Mouse (Mus musculus): ENCODE results near the gene Psmb8. TPM values are rescaled to one million over a fixed set of nuclear protein-coding genes. Genes with fewer than 3 reads are reported as not detected.
A peak's percentile ranks its signal among the peaks of the same experiment; 100 is the strongest.

The Psmb8 gene
- total and polyA plus RNA-seq, 3 experiments, result 12.3 to 33.5 (median 18.9) TPM

DNA sequence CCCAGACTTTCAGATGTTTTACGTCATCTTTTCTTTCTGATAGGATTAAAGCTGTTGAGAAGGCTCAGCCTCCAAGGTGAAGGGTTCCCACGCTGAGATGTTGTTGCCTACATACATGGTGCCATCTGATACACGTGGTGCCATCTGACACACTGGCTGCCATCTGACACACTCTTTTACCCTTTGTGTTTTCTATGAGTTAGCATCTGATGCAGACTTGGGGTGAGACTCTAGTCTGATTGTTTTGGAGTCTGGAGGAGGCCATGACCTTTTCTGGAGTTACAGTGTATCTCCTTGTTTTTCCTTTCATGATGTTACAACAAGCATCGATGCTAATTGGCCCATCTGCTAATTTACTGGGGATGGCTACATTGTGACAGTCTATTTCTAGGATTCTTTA is 47.1 kb downstream of the Psmb8 start:
- no peak overlapping the region for H3K27ac ChIP-seq
- H3K9ac ChIP-seq (ENCODE audit: low read depth, low read length), result no peak overlapping the region
- WGBS, result 74% methylated on average over 4 of the region's 4 CpGs
- H3K27me3 ChIP-seq (ENCODE audit: control insufficient read depth, insufficient read depth, low read length), result no peaks in the 10 kb centered on the region
- intact Hi-C loops (cut with DNase I), result no loop called here
- no peak for DNase-seq
- no peak overlapping the region for H3K4me3 ChIP-seq
- H3K4me1 ChIP-seq (ENCODE audit: control insufficient read depth, insufficient read depth, low read length), result no peaks in the 10 kb centered on the region
- no peaks in the 10 kb centered on the region for H3K36me3 ChIP-seq (ENCODE audit: control insufficient read depth, insufficient read depth, low read length)
- TF ChIP-seq EP300 (IDR thresholded peaks at IDR 0.05; ENCODE audit: insufficient read depth, low read depth, low read length), result no peak
- no peak for TF ChIP-seq CTCF (IDR thresholded peaks at IDR 0.05)
- no peak for TF ChIP-seq POLR2A (IDR thresholded peaks at IDR 0.05; ENCODE audit: insufficient read depth, low read depth, low read length)
- H3K79me2 ChIP-seq (replicated peaks; ENCODE audit: control insufficient read depth, insufficient read depth, low read length), result no peaks in the 10 kb centered on the region

GRCm38 (mm10) chr17:34247047-34247446 is 49.5 kb downstream of the Psmb8 start:
- 88% methylated on average over 3 of the region's 3 CpGs for WGBS
- Histone ChIP-seq H3K36me3 (ENCODE audit: control insufficient read depth, insufficient read depth, low read length) (no peaks in the 10 kb centered on the region), H3K4me1 (ENCODE audit: control insufficient read depth, insufficient read depth, low read length) (no peaks in the 10 kb centered on the region), H3K9ac (ENCODE audit: low read depth, low read length) (no peak overlapping the region), H3K27me3 (ENCODE audit: control insufficient read depth, insufficient read depth, low read length) (no peaks in the 10 kb centered on the region), H3K4me3 (no peak overlapping the region), H3K27ac (no peak overlapping the region), H3K79me2 (replicated peaks; ENCODE audit: control insufficient read depth, insufficient read depth, low read length) (no peaks in the 10 kb centered on the region)
- DNase-seq, result no peak
- TF ChIP-seq CTCF (IDR thresholded peaks at IDR 0.05), result peak; percentile 34
- no peak for TF ChIP-seq EP300 (IDR thresholded peaks at IDR 0.05; ENCODE audit: insufficient read depth, low read depth, low read length)
- intact Hi-C loops (cut with DNase I), result no loop called here

DNA sequence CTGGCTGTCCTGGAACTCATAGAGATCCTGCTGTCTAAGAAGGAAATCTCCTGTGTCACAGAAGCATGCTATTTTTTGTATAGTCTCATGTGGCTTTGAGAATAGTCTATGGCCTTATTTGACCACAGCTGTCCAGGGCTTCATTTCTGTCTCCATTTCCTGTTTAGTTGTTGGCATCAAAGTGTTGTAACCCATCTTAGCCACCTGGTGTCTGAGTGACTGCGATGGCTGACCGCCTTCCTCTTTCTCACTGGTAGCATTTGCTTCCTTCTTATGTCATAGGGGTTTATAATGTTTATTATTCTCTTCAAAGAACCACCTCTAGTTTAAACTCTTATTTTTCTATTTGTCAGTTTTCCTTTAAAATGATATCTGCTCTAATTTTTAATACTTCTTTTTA is 51.2 kb downstream of the Psmb8 start:
- no peaks in the 10 kb centered on the region for H3K36me3 ChIP-seq (ENCODE audit: control insufficient read depth, insufficient read depth, low read length)
- no peaks in the 10 kb centered on the region for H3K4me1 ChIP-seq (ENCODE audit: control insufficient read depth, insufficient read depth, low read length)
- TF ChIP-seq CTCF (IDR thresholded peaks at IDR 0.05) (no peak), POLR2A (IDR thresholded peaks at IDR 0.05; ENCODE audit: insufficient read depth, low read depth, low read length) (no peak), EP300 (IDR thresholded peaks at IDR 0.05; ENCODE audit: insufficient read depth, low read depth, low read length) (no peak)
- no peak overlapping the region for H3K9ac ChIP-seq (ENCODE audit: low read depth, low read length)
- DNase-seq, result no peak
- intact Hi-C loops (cut with DNase I), result no loop called here
- no peaks in the 10 kb centered on the region for H3K27me3 ChIP-seq (ENCODE audit: control insufficient read depth, insufficient read depth, low read length)
- H3K27ac ChIP-seq, result no peak overlapping the region
- 57% methylated on average over 2 of the region's 2 CpGs for WGBS
- H3K4me3 ChIP-seq, result no peak overlapping the region
- no peaks in the 10 kb centered on the region for H3K79me2 ChIP-seq (replicated peaks; ENCODE audit: control insufficient read depth, insufficient read depth, low read length)

DNA sequence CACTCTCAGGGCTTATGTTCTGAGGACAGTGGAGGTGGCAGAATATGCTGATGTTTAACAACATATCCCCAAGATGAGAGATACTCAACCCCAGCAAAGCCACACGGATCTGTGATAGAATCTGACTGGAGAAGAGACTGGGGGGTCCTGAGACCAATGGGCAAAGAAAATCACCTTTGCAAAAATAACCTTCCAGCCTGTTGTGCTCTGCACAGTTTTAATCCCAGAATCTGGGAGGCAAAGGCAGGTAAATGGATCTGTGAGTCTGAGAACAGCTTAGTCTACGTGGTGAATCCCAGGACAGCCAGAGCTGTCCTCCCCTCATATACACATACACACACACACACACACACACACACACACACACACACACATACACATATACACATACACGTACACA is 51.8 kb downstream of the Psmb8 start:
- WGBS, result 47% methylated on average over 3 of the region's 3 CpGs
- intact Hi-C loops (cut with DNase I), result no loop called here
- DNase-seq, result no peak

DNA sequence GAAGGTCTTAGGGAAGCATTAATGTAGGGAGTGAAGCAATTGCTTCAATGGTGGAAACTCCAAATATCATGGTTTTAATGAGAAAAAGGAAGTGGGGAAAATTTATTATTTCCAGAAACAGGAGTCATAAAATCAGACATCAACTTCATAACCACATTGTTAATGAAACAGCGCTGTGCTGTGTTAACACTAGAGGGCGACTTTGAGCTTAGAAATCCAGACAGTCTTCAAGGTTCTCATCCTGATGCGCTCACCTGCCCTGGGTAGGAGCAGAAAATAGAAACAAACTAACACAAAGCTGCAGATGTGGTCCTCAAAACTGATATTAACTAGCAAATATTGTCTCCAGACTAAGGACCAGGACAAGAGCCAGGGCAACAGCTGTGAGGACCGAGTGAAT is 52.4 kb downstream of the Psmb8 start:
- intact Hi-C loops (cut with DNase I), result loop anchor here (1.0 to 5.0 kb wide), 3 partner anchors 63 to 157 kb away; no protein-coding TSS in a partner anchor
- Histone ChIP-seq H3K4me1 (ENCODE audit: control insufficient read depth, insufficient read depth, low read length) (no peaks in the 10 kb centered on the region), H3K27ac (no peak overlapping the region), H3K27me3 (ENCODE audit: control insufficient read depth, insufficient read depth, low read length) (no peaks in the 10 kb centered on the region), H3K79me2 (replicated peaks; ENCODE audit: control insufficient read depth, insufficient read depth, low read length) (no peaks in the 10 kb centered on the region), H3K36me3 (ENCODE audit: control insufficient read depth, insufficient read depth, low read length) (no peaks in the 10 kb centered on the region), H3K9ac (ENCODE audit: low read depth, low read length) (no peak overlapping the region), H3K4me3 (no peak overlapping the region)
- no peak for DNase-seq
- TF ChIP-seq POLR2A (IDR thresholded peaks at IDR 0.05; ENCODE audit: insufficient read depth, low read depth, low read length) (no peak), EP300 (IDR thresholded peaks at IDR 0.05; ENCODE audit: insufficient read depth, low read depth, low read length) (no peak), CTCF (IDR thresholded peaks at IDR 0.05) (peak; percentile 91)
- 15% methylated on average over 4 of the region's 4 CpGs for WGBS

More for the DNA sequence above, 51.8 kb downstream of the Psmb8 start:
- H3K27ac ChIP-seq, result no peak overlapping the region
- H3K4me1 ChIP-seq (ENCODE audit: control insufficient read depth, insufficient read depth, low read length), result no peaks in the 10 kb centered on the region
- TF ChIP-seq CTCF (IDR thresholded peaks at IDR 0.05), result no peak
- TF ChIP-seq POLR2A (IDR thresholded peaks at IDR 0.05; ENCODE audit: insufficient read depth, low read depth, low read length), result no peak
- TF ChIP-seq EP300 (IDR thresholded peaks at IDR 0.05; ENCODE audit: insufficient read depth, low read depth, low read length), result no peak
- H3K79me2 ChIP-seq (replicated peaks; ENCODE audit: control insufficient read depth, insufficient read depth, low read length), result no peaks in the 10 kb centered on the region
- H3K4me3 ChIP-seq, result no peak overlapping the region
- no peaks in the 10 kb centered on the region for H3K27me3 ChIP-seq (ENCODE audit: control insufficient read depth, insufficient read depth, low read length)
- H3K9ac ChIP-seq (ENCODE audit: low read depth, low read length), result no peak overlapping the region
- H3K36me3 ChIP-seq (ENCODE audit: control insufficient read depth, insufficient read depth, low read length), result no peaks in the 10 kb centered on the region

Other genes with a start within 250 kb of the Psmb8 start
- gene B3galt4, start 246.2 kb upstream of the Psmb8 start, total RNA-seq (2021), result 1 to 10 TPM; 1.8 to 1.9 TPM
- gene B3galt4, start 246.2 kb upstream of the Psmb8 start, polyA plus RNA-seq (2012; rRNA removed), result 2.4 and 3.4 TPM in 2 replicates
- gene Vps52, start 241.9 kb upstream of the Psmb8 start, total RNA-seq (2021), result 10 to 100 TPM; 38.1 to 39.1 TPM
- gene Vps52, start 241.9 kb upstream of the Psmb8 start, polyA plus RNA-seq (2012; rRNA removed), result 47.8 and 56.4 TPM in 2 replicates
- 100 to 1,000 TPM; 364 to 420 TPM for gene Rps18, start 241.7 kb upstream of the Psmb8 start, total RNA-seq (2021)
- 180 and 194 TPM in 2 replicates for gene Rps18, start 241.7 kb upstream of the Psmb8 start, polyA plus RNA-seq (2012; rRNA removed)
- gene H2-K1, start 197.4 kb upstream of the Psmb8 start, total RNA-seq (2021), result 100 to 1,000 TPM; 103 to 117 TPM
- 655 and 1,075 TPM in 2 replicates for gene H2-K1, start 197.4 kb upstream of the Psmb8 start, polyA plus RNA-seq (2012; rRNA removed)
- gene Ring1, start 173.0 kb upstream of the Psmb8 start, total RNA-seq (2021), result 10 to 100 TPM; 13.0 to 13.1 TPM
- 18.6 and 20.8 TPM in 2 replicates for gene Ring1, start 173.0 kb upstream of the Psmb8 start, polyA plus RNA-seq (2012; rRNA removed)
- gene H2-Ke6, start 169.7 kb upstream of the Psmb8 start, total RNA-seq (2021), result 100 to 1,000 TPM; 112 to 138 TPM
- gene H2-Ke6, start 169.7 kb upstream of the Psmb8 start, polyA plus RNA-seq (2012; rRNA removed), result 87.0 and 91.6 TPM in 2 replicates
- gene Slc39a7, start 166.0 kb upstream of the Psmb8 start, total RNA-seq (2021), result 10 to 100 TPM; 76.0 to 79.8 TPM
- gene Slc39a7, start 166.0 kb upstream of the Psmb8 start, polyA plus RNA-seq (2012; rRNA removed), result 64.0 and 72.5 TPM in 2 replicates
- gene Rxrb, start 165.9 kb upstream of the Psmb8 start, total RNA-seq (2021), result 10 to 100 TPM; 39.1 to 42.4 TPM
- 38.8 and 41.3 TPM in 2 replicates for gene Rxrb, start 165.9 kb upstream of the Psmb8 start, polyA plus RNA-seq (2012; rRNA removed)
- 1 to 10 TPM in 1 of 2 experiments, under 1 TPM in 1; 0.89 to 1.8 TPM for gene Col11a2, start 158.3 kb upstream of the Psmb8 start, total RNA-seq (2021)
- gene Col11a2, start 158.3 kb upstream of the Psmb8 start, polyA plus RNA-seq (2012; rRNA removed), result 0.98 and 1.7 TPM in 2 replicates
- under 1 TPM; 0.20 to 0.29 TPM for gene H2-Oa, start 105.4 kb upstream of the Psmb8 start, total RNA-seq (2021)
- 0.79 and 3.2 TPM in 2 replicates for gene H2-Oa, start 105.4 kb upstream of the Psmb8 start, polyA plus RNA-seq (2012; rRNA removed)
- gene H2-DMa, start 78.2 kb upstream of the Psmb8 start, total RNA-seq (2021), result 1 to 10 TPM; 4.0 to 7.5 TPM
- gene H2-DMa, start 78.2 kb upstream of the Psmb8 start, polyA plus RNA-seq (2012; rRNA removed), result 12.2 and 21.3 TPM in 2 replicates
- gene Brd2, start 75.1 kb upstream of the Psmb8 start, total RNA-seq (2021), result 10 to 100 TPM; 67.6 to 71.1 TPM
- 78.9 and 118 TPM in 2 replicates for gene Brd2, start 75.1 kb upstream of the Psmb8 start, polyA plus RNA-seq (2012; rRNA removed)
- 1 to 10 TPM; 2.1 to 2.3 TPM for gene H2-DMb2, start 54.4 kb upstream of the Psmb8 start, total RNA-seq (2021)
- 2.3 and 7.6 TPM in 2 replicates for gene H2-DMb2, start 54.4 kb upstream of the Psmb8 start, polyA plus RNA-seq (2012; rRNA removed)
- gene H2-DMb1, start 44.6 kb upstream of the Psmb8 start, total RNA-seq (2021), result 1 to 10 TPM; 1.6 to 2.2 TPM
- gene H2-DMb1, start 44.6 kb upstream of the Psmb8 start, polyA plus RNA-seq (2012; rRNA removed), result 8.9 and 19.1 TPM in 2 replicates
- gene Tap1, start 10.2 kb upstream of the Psmb8 start, total RNA-seq (2021), result 1 to 10 TPM; 3.4 to 7.2 TPM
- gene Tap1, start 10.2 kb upstream of the Psmb8 start, polyA plus RNA-seq (2012; rRNA removed), result 10.9 and 11.7 TPM in 2 replicates
- 10 to 100 TPM in 1 of 2 experiments, 1 to 10 TPM in 1; 6.9 to 13.5 TPM for gene Psmb9, start 10.0 kb upstream of the Psmb8 start, total RNA-seq (2021)
- 16.0 and 20.5 TPM in 2 replicates for gene Psmb9, start 10.0 kb upstream of the Psmb8 start, polyA plus RNA-seq (2012; rRNA removed)
- gene Tap2, start 5.8 kb downstream of the Psmb8 start, total RNA-seq (2021), result 10 to 100 TPM; 26.1 to 31.2 TPM
- gene Tap2, start 5.8 kb downstream of the Psmb8 start, polyA plus RNA-seq (2012; rRNA removed), result 25.0 and 26.5 TPM in 2 replicates
- 1 to 10 TPM in 1 of 2 experiments, under 1 TPM in 1; 0.55 to 1.0 TPM for gene H2-Ob, start 41.2 kb downstream of the Psmb8 start, total RNA-seq (2021)
- gene H2-Ob, start 41.2 kb downstream of the Psmb8 start, polyA plus RNA-seq (2012; rRNA removed), result 3.5 and 6.2 TPM in 2 replicates
- gene H2-Ab1, start 60.0 kb downstream of the Psmb8 start, total RNA-seq (2021), result 10 to 100 TPM; 21.1 to 25.7 TPM
- 114 and 190 TPM in 2 replicates for gene H2-Ab1, start 60.0 kb downstream of the Psmb8 start, polyA plus RNA-seq (2012; rRNA removed)
- 10 to 100 TPM; 26.8 to 38.4 TPM for gene H2-Aa, start 90.1 kb downstream of the Psmb8 start, total RNA-seq (2021)
- gene H2-Aa, start 90.1 kb downstream of the Psmb8 start, polyA plus RNA-seq (2012; rRNA removed), result 99.0 and 141 TPM in 2 replicates
- 10 to 100 TPM; 28.9 to 36.5 TPM for gene H2-Eb1, start 108.1 kb downstream of the Psmb8 start, total RNA-seq (2021)
- gene H2-Eb1, start 108.1 kb downstream of the Psmb8 start, polyA plus RNA-seq (2012; rRNA removed), result 49.5 and 74.4 TPM in 2 replicates
- gene H2-Eb2, start 127.9 kb downstream of the Psmb8 start, total RNA-seq (2021), result not detected
- 0.09 and 0.33 TPM in 2 replicates for gene H2-Eb2, start 127.9 kb downstream of the Psmb8 start, polyA plus RNA-seq (2012; rRNA removed)
- gene Btnl2, start 157.1 kb downstream of the Psmb8 start, total RNA-seq (2021), result under 1 TPM; 0.41 to 0.44 TPM
- gene Btnl2, start 157.1 kb downstream of the Psmb8 start, polyA plus RNA-seq (2012; rRNA removed), result 0.26 and 0.31 TPM in 2 replicates
- gene Btnl1, start 179.4 kb downstream of the Psmb8 start, total RNA-seq (2021), result not detected
- gene Btnl1, start 179.4 kb downstream of the Psmb8 start, polyA plus RNA-seq (2012; rRNA removed), result not detected in 2 replicates
- not detected for gene BC051142, start 201.1 kb downstream of the Psmb8 start, total RNA-seq (2021)
- 0.94 and 1.1 TPM in 2 replicates for gene BC051142, start 201.1 kb downstream of the Psmb8 start, polyA plus RNA-seq (2012; rRNA removed)

Measured in heart, adult 2 months (tissue).